Mouse (Mus musculus) thymus, adult 18-20 months (tissue): Measurements from ENCODE around the gene Apbb2.

Experiments
- DNase-seq, 2 experiments: peaks; one replicate each; pipeline ENCODE4 v3.0.0; 2022; ENCODE audit warnings: mixed read lengths in 2 of 2

Gene Apbb2

DNA sequence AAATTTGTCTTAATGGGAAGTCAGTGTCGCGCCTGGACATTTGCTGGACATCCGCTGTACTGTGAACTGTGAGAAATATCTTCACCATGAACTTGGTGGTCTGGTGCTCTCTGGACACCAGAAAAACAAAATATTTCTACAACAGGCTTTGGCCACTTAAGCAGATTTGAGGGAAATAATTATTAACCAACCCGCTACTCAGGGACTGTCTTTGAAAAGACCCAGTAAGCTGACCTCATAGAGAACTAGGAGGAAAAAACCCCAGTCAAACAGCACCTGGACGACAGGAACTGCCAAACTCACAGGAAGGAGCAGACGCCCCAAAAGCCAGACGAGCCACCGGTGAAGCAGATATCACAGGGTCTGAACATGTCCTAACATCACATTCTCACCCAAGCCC lies 18.2 kb downstream of the Apbb2 start:
- DNase-seq, result no peak

- DNase-seq, result no peak
Observed at GRCm38 (mm10) chr5:66599888-66600287, 18.7 kb downstream of the Apbb2 start.

DNA sequence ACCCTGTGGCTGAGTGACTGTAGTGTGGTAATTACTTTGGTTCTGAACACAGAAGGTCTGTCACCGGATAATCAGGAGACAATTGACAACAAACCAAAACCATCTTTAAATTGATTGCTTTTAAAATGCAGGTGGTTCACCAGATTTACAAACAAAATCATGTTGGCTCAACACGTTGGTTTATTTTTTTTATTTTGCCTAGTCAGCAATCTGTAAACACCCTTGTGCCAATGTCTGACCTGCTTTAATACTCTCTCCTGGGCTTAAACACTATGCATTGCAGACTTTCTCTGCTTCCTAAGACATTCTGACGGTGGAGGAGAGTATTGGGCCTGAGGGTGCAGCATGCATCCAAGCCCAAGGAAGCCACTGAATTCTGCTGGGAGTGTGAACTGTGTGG lies 22.3 kb downstream of the Apbb2 start:
- no peak for DNase-seq

DNA sequence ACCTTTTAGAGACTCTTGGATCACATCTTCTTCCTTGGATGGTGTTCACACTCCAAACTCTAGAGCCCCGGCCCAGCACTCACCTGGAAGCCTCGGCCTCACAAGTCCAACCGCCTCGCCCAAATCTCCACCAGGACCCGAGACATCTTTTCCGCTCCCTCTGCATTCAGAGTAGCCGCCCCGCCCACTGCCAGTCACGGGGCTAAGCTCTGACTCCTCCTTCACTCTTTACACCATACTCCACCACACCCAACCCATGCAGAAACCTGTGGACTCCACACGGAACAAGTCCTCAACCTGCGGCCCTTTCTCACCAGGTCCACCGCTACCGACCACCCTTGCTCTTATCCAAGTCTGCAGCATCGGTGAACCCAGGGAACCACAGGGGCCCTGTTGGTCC lies 23.7 kb downstream of the Apbb2 start:
- DNase-seq, result no peak

DNA sequence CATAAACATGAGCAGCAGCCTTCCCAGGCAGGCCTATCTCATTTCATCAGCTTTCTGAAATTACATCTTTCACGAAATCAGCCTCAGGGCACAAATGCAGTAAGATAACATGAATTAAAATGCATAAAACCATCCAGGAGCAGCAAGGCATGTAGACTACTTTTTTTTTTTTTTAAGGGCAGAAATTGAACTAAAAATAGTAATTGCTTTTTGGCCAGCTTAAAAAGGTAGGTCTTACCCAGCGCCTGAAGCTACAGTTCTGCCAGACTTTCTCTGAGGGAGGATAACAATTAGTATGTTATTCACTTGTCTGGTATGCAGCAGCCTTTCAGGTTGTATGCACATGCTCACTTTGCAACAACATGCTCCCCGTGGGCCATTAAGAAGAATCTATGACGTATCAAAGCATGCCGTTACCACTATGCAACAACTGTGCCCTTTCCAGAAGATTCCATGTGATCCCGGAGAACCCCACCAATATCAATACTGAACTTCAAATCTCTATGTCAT lies 32.3 kb downstream of the Apbb2 start:
- DNase-seq, result no peak

DNA sequence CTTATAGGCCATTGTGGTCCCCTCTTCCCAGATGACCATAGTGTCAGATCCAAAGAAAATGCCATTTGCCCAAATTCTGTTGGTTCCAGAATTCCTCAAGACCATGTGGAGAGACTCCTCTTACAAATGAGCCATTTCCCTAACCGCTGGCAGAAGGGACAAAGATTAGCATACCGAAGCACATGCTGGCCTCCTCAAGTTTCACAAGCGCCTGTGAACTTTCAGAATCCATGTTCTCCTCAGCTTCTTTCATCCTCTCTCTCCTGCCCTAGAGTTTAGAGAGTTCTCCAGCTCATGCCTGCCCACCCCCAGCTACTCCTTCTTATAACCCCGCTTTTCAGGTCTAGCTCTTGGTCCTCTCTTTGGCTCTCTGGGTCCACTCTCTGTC lies 35.6 kb downstream of the Apbb2 start:
- DNase-seq, result no peak

DNA sequence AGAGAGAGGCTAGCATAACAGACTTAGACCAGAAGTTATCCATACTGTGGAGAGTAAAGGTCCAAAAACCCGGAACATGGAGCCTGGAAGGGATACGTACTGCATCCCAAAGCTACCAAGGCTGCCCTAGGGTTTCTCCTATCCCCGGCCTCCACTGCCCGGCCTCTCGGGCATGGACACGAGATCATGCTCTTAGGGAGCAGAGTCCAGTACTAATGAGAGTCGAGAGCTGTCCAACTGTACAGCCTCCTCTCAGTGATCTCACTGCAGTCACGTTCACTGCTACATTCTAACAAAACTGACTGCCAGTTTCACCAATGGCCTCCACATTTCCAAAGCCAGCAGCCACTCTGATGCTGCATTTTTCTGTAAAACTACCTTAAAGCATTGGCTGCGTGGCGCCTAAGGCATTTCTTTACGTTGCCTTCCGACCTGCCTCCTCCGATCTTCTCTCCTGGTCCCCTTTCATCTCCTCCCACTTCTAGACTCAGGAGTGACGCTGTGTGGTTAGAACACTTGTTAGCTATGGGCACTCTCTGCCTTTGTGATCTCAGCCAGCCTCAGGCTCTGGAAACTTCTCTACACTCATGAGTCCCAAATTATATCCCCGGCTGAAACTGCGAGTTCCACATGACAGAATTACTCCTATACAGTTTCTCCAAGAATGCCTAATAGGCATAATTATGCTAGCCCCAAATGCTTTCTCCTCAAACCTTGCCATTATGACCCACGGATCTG lies 36.1 kb downstream of the Apbb2 start:
- no peak for DNase-seq

DNA sequence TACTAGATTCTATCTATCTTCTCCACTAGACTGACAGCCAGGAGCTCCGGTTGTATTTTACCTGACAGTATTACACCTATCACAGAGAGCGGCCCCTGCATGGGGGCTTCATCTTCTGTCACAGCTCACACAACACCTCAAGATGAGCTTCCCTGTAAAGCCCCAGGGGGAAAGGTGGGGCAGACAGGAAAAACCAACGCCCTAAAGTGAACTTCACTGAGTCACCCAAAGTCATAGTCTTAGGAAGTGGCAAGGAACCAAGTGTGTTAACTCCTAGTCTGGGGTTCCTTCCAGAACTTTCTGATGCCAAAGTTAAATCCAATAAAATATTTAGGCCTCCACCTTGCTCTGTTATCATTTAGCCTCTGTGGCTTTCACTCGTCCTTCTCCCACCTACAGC lies 39.5 kb downstream of the Apbb2 start:
- no peak for DNase-seq

GRCm38 (mm10) chr5:66576299-66576698 lies 42.3 kb downstream of the Apbb2 start:
- DNase-seq, result no peak

GRCm38 (mm10) chr5:66575148-66575547 lies 43.4 kb downstream of the Apbb2 start:
- no peak for DNase-seq

- DNase-seq, result no peak
Observed at GRCm38 (mm10) chr5:66573266-66573665, 45.3 kb downstream of the Apbb2 start.

DNA sequence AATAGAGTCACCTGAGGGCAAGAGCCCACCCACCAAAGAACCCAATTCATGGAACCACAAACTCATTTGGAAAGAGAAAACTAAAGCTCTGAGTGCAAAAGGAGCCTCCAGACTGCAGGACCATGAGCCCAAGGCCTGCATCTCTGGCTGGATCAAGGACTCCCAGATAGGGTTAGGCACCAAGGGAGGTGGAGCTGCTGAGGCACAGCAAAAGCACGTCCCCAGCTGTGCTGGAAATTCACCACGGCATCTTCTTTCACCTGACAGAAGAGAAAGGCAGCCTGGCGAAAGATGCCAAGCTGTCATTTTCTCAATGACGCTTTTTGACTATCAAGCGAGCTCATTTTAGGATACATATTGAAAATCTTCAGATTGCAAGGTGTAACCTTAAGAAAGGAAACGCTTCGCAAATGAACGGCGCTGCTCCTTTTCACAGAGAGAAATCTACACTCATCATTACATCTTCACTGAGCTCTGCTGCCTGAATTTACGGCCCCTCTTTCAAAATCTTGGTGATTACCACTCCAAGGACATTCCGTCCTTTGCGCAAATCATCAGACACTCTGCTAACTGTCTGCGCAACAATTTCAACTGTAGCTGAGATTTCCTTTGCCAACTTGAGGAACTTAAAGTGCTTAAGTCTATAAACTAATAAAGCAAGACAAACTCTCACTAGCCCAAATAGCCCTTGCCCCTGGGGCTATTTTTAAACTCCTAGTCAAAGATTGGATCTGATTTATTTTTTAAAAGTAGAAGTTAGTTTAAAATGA lies 46.3 kb downstream of the Apbb2 start:
- no peak for DNase-seq

GRCm38 (mm10) chr5:66570709-66571108 lies 47.9 kb downstream of the Apbb2 start:
- DNase-seq, result no peak

DNA sequence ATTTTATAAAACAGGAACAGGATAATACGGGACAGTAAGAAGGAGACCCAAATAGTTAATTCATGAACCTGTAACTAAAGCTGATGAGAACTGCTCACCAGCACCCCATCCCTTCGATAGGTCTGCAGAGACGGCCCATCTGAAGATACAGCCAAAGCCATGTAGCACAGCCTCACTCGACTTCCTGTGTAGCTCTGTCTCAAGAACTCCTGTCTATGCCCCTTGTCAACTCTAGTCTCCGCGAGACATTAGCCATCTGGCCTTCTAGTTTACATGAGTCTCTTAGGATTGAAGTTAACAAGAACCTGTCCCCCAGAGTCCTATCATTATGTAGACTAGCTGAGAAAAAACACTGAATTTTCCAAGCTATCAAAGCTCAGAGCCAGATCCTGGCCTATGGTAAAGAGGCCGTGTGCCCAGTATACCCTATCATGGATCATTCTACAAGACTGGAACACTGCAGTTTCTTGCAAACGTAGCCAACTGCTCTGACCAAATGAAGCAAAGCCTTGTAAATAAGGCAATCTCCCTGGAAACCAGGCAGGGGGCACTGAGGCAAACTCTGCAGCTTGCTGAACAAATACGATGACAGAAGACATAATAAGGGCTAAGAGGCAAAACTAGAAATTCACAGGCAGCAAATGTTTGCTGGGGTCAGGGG lies 49.3 kb downstream of the Apbb2 start:
- no peak for DNase-seq

DNA sequence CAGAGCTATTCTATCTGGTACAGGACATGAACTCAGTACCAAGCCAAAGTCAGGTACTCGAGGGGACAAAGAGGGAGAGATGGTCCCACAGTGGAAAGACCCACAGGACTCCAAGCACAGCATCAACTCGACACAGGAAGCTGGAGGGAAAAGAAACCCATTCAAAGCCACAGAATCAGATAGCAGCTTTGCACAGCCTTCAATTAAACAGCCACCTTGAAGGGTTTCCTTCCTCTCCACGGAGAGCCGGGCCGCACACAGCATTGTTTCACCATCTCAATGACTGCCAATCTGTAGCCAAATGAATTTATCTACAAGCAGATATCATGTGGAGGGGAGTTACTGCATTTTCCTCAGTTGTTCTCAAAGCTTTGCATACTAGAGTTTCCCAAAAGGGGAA lies 50.6 kb downstream of the Apbb2 start:
- no peak for DNase-seq

DNA sequence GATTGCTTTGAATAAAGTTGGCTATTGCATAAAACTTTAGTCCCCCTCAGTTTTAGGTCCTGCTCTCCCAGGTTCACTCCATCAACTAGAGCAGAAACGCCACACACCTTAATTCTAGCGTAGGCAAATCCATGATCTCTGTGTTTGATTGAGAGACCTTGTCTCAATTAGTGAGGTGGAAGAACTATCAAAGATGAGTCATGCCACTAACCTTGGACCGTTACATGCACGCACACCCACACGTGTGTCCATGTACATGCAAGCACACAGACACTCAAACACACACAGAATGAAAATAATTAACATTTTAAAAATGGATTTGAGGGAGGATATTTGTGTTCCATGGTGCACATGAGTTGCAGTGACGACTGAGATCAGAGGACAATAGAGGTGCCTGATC lies 51.2 kb downstream of the Apbb2 start:
- DNase-seq, result no peak

DNA sequence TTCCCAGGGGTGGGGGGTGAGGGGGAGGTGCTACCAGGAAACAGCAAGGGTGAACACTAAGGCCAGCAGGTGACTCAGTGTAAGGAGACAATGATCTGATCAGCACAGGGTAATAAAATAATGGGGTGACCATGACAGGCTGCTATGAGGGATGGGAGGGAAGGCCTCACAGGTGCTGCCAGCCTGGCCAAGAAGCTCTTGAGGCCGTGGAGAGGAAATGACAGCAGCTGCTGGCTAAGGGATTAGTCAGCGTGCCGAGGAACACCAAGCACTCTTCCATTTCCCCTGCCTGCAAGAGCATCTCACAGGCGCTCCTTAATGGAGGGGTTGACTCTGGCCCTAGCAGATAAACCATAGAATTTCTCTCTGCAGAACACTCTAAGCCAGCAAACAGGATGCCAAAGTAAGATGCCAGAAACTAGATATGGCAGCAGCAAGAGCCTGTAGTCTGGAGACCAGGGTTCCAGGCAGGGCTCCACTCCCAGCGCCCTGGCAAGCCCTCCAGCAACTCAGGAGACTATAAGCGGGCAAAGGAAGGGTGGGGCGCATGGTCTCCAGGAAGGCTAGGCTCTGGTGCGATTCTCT lies 58.9 kb downstream of the Apbb2 start:
- no peak for DNase-seq

- no peak for DNase-seq
Observed at GRCm38 (mm10) chr5:66558094-66558493, 60.5 kb downstream of the Apbb2 start.

GRCm38 (mm10) chr5:66553933-66554332 lies 64.7 kb downstream of the Apbb2 start:
- DNase-seq, result no peak

DNA sequence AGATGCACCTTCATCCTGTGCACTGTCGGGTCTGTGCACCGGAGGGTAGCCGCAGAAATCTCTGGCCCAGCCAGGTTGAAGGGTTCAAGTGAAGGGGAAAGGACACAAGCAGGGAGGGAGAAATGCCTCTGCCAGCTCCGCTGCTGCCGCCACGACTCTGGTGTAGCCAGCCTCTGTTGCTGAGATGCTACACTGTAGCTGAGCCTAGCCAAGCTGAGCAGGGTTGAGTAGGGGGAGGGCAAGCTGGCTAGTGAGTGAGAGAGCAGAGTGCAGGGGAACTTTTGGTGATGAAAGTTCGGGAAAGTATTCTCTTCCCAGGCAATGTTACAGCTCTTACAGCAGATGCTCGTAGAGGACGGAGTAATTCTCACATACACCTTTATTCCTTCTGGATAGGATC lies 66.3 kb downstream of the Apbb2 start:
- no peak for DNase-seq

DNA sequence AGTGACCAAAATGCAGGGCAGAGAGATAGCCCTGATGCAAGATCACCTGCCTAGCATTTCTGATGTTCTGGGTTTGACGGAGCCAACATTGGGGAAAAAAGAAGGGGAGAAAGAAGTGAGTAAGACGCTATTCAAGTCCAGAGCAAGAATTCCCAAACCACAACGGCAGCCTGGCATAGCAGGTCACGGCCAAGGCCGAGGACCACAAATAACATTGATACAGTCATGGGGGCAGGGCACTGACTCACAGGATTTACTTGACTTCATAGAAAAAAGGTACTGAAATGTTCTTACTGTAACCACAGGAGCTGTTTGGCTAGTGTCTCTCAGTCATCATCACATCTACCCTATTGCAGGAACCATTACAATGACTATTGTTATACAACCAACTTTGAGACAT lies 68.3 kb downstream of the Apbb2 start:
- DNase-seq, result no peak

- DNase-seq, result no peak
Observed at GRCm38 (mm10) chr5:66549691-66550090, 68.9 kb downstream of the Apbb2 start.

DNA sequence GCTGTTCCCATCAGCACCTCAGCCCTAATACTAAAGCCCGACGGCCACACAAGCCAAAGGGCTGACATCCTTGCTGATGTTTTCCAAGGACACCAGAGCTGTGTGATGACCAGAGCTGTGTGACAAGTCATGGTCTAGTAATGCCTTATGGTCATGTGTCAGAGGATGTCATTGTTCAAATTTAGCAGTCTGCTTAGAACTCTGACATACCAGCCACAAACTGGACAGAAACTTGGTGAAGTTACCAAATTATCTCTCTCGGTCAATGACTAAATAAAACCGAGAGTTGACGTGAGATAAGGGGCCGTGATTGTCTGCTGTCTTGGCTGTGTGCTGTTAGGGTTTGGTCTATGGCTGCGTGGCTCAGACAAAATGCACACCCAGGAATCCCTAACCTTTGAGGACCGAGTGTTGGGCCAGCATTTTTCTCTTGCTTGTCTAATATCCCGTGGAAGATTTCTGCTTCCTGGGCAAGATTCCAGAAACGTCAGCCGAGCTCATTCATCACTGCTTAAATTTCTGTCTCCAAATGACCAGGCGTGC lies 71.5 kb downstream of the Apbb2 start:
- DNase-seq, result no peak
